Mouse (Mus musculus) intestine, embryonic 16.5 days (tissue): ENCODE measurements around the gene Gm20388. TPM values are rescaled to one million over a fixed set of nuclear protein-coding genes. Genes with fewer than 3 reads are reported as not detected.

Source experiments
- ATAC-seq: fragments of 200-750 bp; cut with Nextera tagmentation; 2 replicates; pipeline ENCODE4 v1.8.0; 2017; ENCODE audit warnings: moderate TSS enrichment, moderate library complexity
- H3K27ac ChIP-seq: fragments of 300-500 bp; sonication (generic); 2 replicates; pipeline ENCODE4 v1.5.1; 2014; ENCODE audit warnings: mild to moderate bottlenecking, low read length
- H3K27me3 ChIP-seq: fragments of 300-500 bp; sonication (generic); replicated peaks from 2 replicates; pipeline ENCODE4 v1.6.1; 2014; ENCODE audit warnings: low read length, control low read depth, mixed read lengths; ENCODE audit not compliant: control insufficient read depth, insufficient read depth
- H3K36me3 ChIP-seq: fragments of 300-500 bp; sonication (generic); 2 replicates; pipeline ENCODE4 v1.6.1; 2014; ENCODE audit warnings: low read length, control low read depth; ENCODE audit not compliant: control insufficient read depth, insufficient read depth
- H3K4me1 ChIP-seq: fragments of 300-500 bp; sonication (generic); 2 replicates; pipeline ENCODE4 v1.6.1; 2014; ENCODE audit warnings: low read length, control low read depth, mixed read lengths; ENCODE audit not compliant: control insufficient read depth, insufficient read depth
- H3K4me2 ChIP-seq: fragments of 300-500 bp; sonication (generic); 2 replicates; pipeline ENCODE4 v1.6.1; 2014; ENCODE audit warnings: low read depth, low read length, control low read depth
- H3K4me3 ChIP-seq: fragments of 300-500 bp; sonication (generic); 2 replicates; pipeline ENCODE4 v1.5.1; 2014; ENCODE audit warnings: mild to moderate bottlenecking, low read length
- H3K9ac ChIP-seq: fragments of 300-500 bp; sonication (generic); 2 replicates; pipeline ENCODE4 v1.6.1; 2014; ENCODE audit warnings: low read depth, low read length
- H3K9me3 ChIP-seq: fragments of 300-500 bp; sonication (generic); 2 replicates; pipeline ENCODE4 v1.6.1; 2016; ENCODE audit warnings: low read length, control low read depth; ENCODE audit not compliant: control insufficient read depth
- WGBS: fragments of 180-500 bp; shearing (Covaris S2); extraction: QIAGEN DNeasy Blood & Tissue Kit; methylation state at CpG from one replicate; pipeline ENCODE4 v1.1.7; 2014; 5-methylcytosine and 5-hydroxymethylcytosine counted together
- polyA plus RNA-seq: library from polyadenylated mRNA; unstranded; fragments of >200 nt; fragmentation: Nextera tagmentation; extraction: Ambion mirVana; gene quantifications from 2 replicates; pipeline ENCODE4 v1.2.1, GENCODE M21; 2015

The Gm20388 gene
- polyA plus RNA-seq, 1 experiment from 2014 or later, result 5.8 TPM

DNA sequence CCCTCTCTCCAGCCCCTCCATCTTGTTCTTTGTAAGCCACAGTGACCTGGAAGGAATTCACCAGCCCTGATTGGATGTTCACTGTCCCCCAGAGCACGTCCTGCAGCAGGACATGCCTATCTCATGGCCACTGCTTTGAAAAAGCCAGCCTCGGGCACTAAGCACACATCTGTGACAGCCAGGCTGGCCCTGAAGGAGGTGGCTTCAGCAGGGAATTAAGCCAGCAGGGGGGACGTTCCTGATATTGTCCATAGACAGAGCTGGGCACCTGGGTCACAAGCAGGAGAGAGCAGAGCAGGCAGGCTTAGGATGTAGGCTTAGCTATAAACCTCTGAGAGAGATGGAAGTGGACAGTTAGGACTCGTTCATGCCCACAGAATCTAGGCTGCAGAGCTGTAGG, 471.2 kb downstream of the Gm20388 start:
- ATAC-seq, result no peak
- no peak overlapping the region for H3K4me2 ChIP-seq
- no peaks in the 10 kb centered on the region; the same call in 1 of the 2 replicates for H3K27me3 ChIP-seq
- H3K4me3 ChIP-seq, result no peak overlapping the region
- peaks cover 42% of the 10 kb centered on the region for H3K4me1 ChIP-seq
- H3K36me3 ChIP-seq, result no peaks in the 10 kb centered on the region
- peak overlapping the region; percentile 81 for H3K27ac ChIP-seq
- H3K9ac ChIP-seq, result no peak overlapping the region
- 70% methylated on average over 4 of the region's 4 CpGs for WGBS
- H3K9me3 ChIP-seq, result no peaks in the 10 kb centered on the region

DNA sequence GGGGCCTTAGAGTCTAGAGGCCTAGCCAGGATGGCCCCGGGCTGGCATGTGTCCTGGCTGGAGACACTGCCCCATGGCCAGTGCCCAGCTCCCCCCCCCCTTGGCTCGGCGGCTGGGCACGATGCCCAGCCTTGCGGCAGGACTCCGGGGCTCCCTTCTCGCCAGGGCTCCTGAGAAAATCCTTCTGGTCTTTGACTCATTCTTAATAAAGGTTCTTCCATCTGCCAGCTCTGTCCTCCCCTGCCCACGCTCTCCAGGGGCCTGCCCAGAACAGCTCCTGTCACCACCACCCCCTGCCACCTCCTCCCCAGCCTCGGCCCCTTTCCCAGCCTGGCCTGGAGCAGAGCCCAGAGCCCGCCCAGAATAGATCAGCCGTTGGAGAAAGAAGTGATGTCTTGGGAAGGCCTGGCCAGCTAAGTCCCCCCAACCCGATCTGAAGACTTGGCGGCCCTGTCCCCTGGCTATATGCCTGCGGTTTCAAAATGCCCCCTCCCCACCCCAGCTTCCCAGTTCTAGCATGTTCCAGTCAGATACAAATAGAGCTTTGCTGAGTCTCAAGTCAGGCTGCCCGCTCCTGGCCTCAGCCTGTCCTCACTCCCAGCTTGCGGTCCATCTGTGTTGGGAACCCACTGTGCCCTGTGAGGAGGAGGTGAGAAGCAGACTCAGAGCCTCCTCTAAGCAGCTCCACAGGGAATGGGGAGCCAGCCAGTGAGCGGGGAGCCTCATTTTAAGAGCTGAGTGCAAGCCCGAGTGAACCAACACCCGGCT, 472.0 kb downstream of the Gm20388 start:
- H3K27me3 ChIP-seq, result no peaks in the 10 kb centered on the region; the same call in 1 of the 2 replicates
- peak overlapping the region; percentile 56 for H3K9ac ChIP-seq
- H3K4me3 ChIP-seq, result no peak overlapping the region
- H3K4me1 ChIP-seq, result peaks cover 34% of the 10 kb centered on the region
- H3K36me3 ChIP-seq, result no peaks in the 10 kb centered on the region
- H3K9me3 ChIP-seq, result no peaks in the 10 kb centered on the region
- H3K4me2 ChIP-seq, result no peak overlapping the region
- ATAC-seq, result peak; percentile 43
- H3K27ac ChIP-seq, result peak overlapping the region; percentile 81
- WGBS, result 55% methylated on average over 13 of the region's 19 CpGs

DNA sequence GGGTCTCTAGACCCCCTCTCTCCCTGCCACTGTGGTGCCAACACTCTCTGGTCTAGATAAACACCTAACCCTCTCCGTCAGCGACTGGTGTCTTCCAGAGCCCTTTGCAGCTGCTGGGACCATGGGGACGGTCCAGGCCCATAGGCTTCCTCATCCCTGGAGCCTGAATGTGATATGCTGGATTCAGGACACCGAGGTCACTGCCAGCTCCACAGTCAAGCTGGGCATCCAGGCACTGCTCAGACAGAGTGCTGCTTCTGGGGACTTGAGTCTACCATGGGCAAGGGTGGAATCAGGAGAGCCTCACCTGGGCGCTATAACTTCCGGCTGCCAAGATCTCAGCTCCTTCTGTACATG, 472.5 kb downstream of the Gm20388 start:
- Histone ChIP-seq H3K9ac (peak overlapping the region; percentile 56), H3K36me3 (no peaks in the 10 kb centered on the region), H3K27me3 (no peaks in the 10 kb centered on the region; the same call in 1 of the 2 replicates), H3K4me1 (peaks cover 30% of the 10 kb centered on the region), H3K4me2 (0 out of 2 replicates have a peak overlapping the region, but pooled peaks have one; percentile 5), H3K27ac (peak overlapping the region; percentile 81), H3K4me3 (no peak overlapping the region), H3K9me3 (no peaks in the 10 kb centered on the region)
- WGBS, result 76% methylated on average over 6 of the region's 6 CpGs
- no peak; the same call in 1 of the 2 replicates for ATAC-seq

DNA sequence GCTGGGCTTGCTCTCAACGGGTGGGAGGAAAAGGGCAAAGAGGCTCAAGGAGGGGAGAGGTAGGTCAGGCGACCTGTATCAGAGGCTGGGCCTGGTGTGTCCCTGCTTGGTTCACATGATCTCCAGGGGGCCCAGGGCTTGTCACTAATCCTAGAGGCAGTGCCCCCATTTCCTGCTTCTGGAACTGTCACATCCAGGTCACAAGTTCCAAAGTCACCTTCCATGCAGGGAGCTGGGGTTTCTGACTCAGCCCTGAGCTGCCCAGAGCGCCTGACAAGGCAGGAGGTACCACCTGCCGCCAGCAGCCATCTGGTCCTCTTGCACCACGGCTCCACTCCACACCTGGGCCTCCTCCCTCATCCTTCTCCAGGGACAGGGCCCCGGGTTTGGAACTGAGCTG, 473.1 kb downstream of the Gm20388 start:
- ATAC-seq, result peak; percentile 73
- WGBS, result 51% methylated on average over 6 of the region's 6 CpGs
- peak overlapping the region; percentile 81 for H3K27ac ChIP-seq
- H3K9ac ChIP-seq, result peak overlapping the region; percentile 56; the same call in 1 of the 2 replicates
- H3K27me3 ChIP-seq, result no peaks in the 10 kb centered on the region; the same call in 1 of the 2 replicates
- no peak overlapping the region for H3K4me3 ChIP-seq
- H3K4me2 ChIP-seq, result no peak overlapping the region
- H3K36me3 ChIP-seq, result no peaks in the 10 kb centered on the region
- H3K4me1 ChIP-seq, result peaks cover 25% of the 10 kb centered on the region
- no peaks in the 10 kb centered on the region for H3K9me3 ChIP-seq

- Histone ChIP-seq H3K9me3 (no peaks in the 10 kb centered on the region), H3K9ac (no peak overlapping the region), H3K27ac (no peak overlapping the region), H3K4me1 (peaks cover 21% of the 10 kb centered on the region), H3K27me3 (no peaks in the 10 kb centered on the region; the same call in 1 of the 2 replicates), H3K4me3 (no peak overlapping the region), H3K36me3 (no peaks in the 10 kb centered on the region), H3K4me2 (no peak overlapping the region)
- ATAC-seq, result no peak
Measured at GRCm38 (mm10) chr8:120384745-120385144, 474.1 kb downstream of the Gm20388 start.

DNA sequence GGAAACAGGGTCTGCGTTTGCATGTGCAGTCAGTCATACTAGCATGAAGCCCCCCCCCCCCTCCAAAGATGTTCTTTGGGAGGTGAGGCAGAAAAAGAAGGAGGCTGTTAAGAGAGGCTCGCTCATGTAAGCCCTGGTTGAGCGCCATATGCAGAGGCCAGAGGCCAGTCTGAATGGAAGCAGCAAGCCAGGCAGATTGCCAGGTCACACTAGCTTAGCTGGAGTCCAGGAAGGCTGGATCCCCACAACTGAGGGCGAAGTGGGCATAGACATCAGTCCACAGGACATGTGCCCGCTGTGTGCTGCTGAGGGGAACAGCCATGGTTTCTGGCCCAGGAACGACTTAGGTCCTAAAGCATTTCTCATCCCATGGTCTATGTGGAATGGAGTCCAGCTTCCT, 477.6 kb downstream of the Gm20388 start:
- no peak for ATAC-seq
- peaks cover 19% of the 10 kb centered on the region for H3K4me1 ChIP-seq
- H3K9ac ChIP-seq, result no peak overlapping the region
- WGBS, result 81% methylated on average over 6 of the region's 6 CpGs
- no peaks in the 10 kb centered on the region for H3K27me3 ChIP-seq
- H3K4me3 ChIP-seq, result no peak overlapping the region
- H3K9me3 ChIP-seq, result no peaks in the 10 kb centered on the region
- H3K4me2 ChIP-seq, result no peak overlapping the region
- no peak overlapping the region for H3K27ac ChIP-seq
- H3K36me3 ChIP-seq, result no peaks in the 10 kb centered on the region

- WGBS, result 91% methylated on average over 7 of the region's 7 CpGs
Measured at GRCm38 (mm10) chr8:120390598-120390997, 480.0 kb downstream of the Gm20388 start.

DNA sequence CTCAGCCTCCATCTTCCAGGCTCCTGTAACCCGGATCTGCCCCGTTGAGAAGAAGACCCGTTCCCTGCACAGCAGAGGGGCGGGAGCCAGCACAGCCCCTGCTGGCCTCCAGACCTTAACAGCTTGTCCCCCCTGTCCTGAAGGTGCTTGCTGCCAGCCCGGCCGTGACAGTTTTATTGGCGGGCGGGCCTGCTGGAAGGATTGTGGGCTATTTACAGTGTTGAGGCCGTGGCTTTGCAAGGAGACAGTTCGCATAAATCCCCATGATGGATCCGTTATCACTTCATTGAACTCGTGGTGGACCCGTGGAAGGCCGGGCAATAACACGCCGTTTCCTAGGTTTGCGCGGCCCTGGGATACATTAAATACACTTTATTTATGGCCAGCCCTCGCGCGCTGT, 481.2 kb downstream of the Gm20388 start:
- no peaks in the 10 kb centered on the region for H3K36me3 ChIP-seq
- peaks cover 9% of the 10 kb centered on the region for H3K4me1 ChIP-seq
- H3K27me3 ChIP-seq, result no peaks in the 10 kb centered on the region
- no peak for ATAC-seq
- WGBS, result 27% methylated on average over 21 of the region's 21 CpGs
- no peak overlapping the region for H3K27ac ChIP-seq
- H3K4me3 ChIP-seq, result no peak overlapping the region
- 0 out of 2 replicates have a peak overlapping the region, but pooled peaks have one; percentile 2 for H3K9ac ChIP-seq
- H3K4me2 ChIP-seq, result no peak overlapping the region
- peaks cover 5% of the 10 kb centered on the region; the same call in 1 of the 2 replicates for H3K9me3 ChIP-seq

More at GRCm38 (mm10) chr8:120390598-120390997, 480.0 kb downstream of the Gm20388 start:
- H3K9ac ChIP-seq, result no peak overlapping the region
- no peaks in the 10 kb centered on the region for H3K36me3 ChIP-seq
- no peak overlapping the region for H3K4me3 ChIP-seq
- peaks cover 9% of the 10 kb centered on the region for H3K4me1 ChIP-seq
- no peaks in the 10 kb centered on the region for H3K27me3 ChIP-seq
- no peak for ATAC-seq
- H3K27ac ChIP-seq, result no peak overlapping the region
- H3K9me3 ChIP-seq, result no peaks in the 10 kb centered on the region
- H3K4me2 ChIP-seq, result no peak overlapping the region

GRCm38 (mm10) chr8:120393085-120393484, 482.4 kb downstream of the Gm20388 start:
- Histone ChIP-seq H3K36me3 (no peaks in the 10 kb centered on the region), H3K9me3 (peaks cover 5% of the 10 kb centered on the region; the same call in 1 of the 2 replicates), H3K27ac (no peak overlapping the region), H3K9ac (no peak overlapping the region), H3K4me1 (peaks cover 9% of the 10 kb centered on the region), H3K27me3 (no peaks in the 10 kb centered on the region), H3K4me2 (no peak overlapping the region), H3K4me3 (no peak overlapping the region)
- 0 out of 2 replicates have a peak, but pooled peaks have one; percentile 6 for ATAC-seq
- WGBS, result 83% methylated on average over 11 of the region's 11 CpGs
